Mouse (Mus musculus): Measurements from ENCODE around the gene Tln1. TPM values are rescaled to one million over a fixed set of nuclear protein-coding genes. Genes with fewer than 3 reads are reported as not detected.

Gene Tln1
- polyA plus RNA-seq, 1 experiment from 2014 or later = 61.9 TPM

Other genes with a start within 250 kb of the Tln1 start
- 13.1 and 14.0 TPM in 2 replicates for gene Rusc2, start 180.7 kb downstream of the Tln1 start, polyA plus RNA-seq (2015; fragmentation: Nextera tagmentation; extraction: Ambion mirVana)
- gene Fam166b, start 133.6 kb downstream of the Tln1 start, polyA plus RNA-seq (2015; fragmentation: Nextera tagmentation; extraction: Ambion mirVana) = 0.28 TPM in 1 of 2 replicates, not detected in the other
- 6.8 and 7.9 TPM in 2 replicates for gene Tesk1, start 120.8 kb downstream of the Tln1 start, polyA plus RNA-seq (2015; fragmentation: Nextera tagmentation; extraction: Ambion mirVana)
- 2.7 and 2.9 TPM in 2 replicates for gene Cd72, start 108.1 kb downstream of the Tln1 start, polyA plus RNA-seq (2015; fragmentation: Nextera tagmentation; extraction: Ambion mirVana)
- not detected in 2 replicates for gene Sit1, start 79.0 kb downstream of the Tln1 start, polyA plus RNA-seq (2015; fragmentation: Nextera tagmentation; extraction: Ambion mirVana)
- 98.8 and 102 TPM in 2 replicates for gene Ccdc107, start 69.8 kb downstream of the Tln1 start, polyA plus RNA-seq (2015; fragmentation: Nextera tagmentation; extraction: Ambion mirVana)
- 45.2 and 48.6 TPM in 2 replicates for gene Arhgef39, start 63.0 kb downstream of the Tln1 start, polyA plus RNA-seq (2015; fragmentation: Nextera tagmentation; extraction: Ambion mirVana)
- gene Car9, start 55.7 kb downstream of the Tln1 start, polyA plus RNA-seq (2015; fragmentation: Nextera tagmentation; extraction: Ambion mirVana) = 18.0 and 30.0 TPM in 2 replicates
- gene Tpm2, start 38.9 kb downstream of the Tln1 start, polyA plus RNA-seq (2015; fragmentation: Nextera tagmentation; extraction: Ambion mirVana) = 510 and 514 TPM in 2 replicates
- gene Creb3, start 359 bp downstream of the Tln1 start, polyA plus RNA-seq (2015; fragmentation: Nextera tagmentation; extraction: Ambion mirVana) = 62.7 and 69.5 TPM in 2 replicates
- 20.9 and 23.3 TPM in 2 replicates for gene Rgp1, start 16.0 kb upstream of the Tln1 start, polyA plus RNA-seq (2015; fragmentation: Nextera tagmentation; extraction: Ambion mirVana)
- 13.7 and 15.4 TPM in 2 replicates for gene Gba2, start 16.2 kb upstream of the Tln1 start, polyA plus RNA-seq (2015; fragmentation: Nextera tagmentation; extraction: Ambion mirVana)
- 0.75 TPM in 1 of 2 replicates, not detected in the other for gene Msmp, start 21.8 kb upstream of the Tln1 start, polyA plus RNA-seq (2015; fragmentation: Nextera tagmentation; extraction: Ambion mirVana)
- 6.9 and 8.0 TPM in 2 replicates for gene Npr2, start 69.2 kb upstream of the Tln1 start, polyA plus RNA-seq (2015; fragmentation: Nextera tagmentation; extraction: Ambion mirVana)
- 0.46 and 1.0 TPM in 2 replicates for gene Spag8, start 90.9 kb upstream of the Tln1 start, polyA plus RNA-seq (2015; fragmentation: Nextera tagmentation; extraction: Ambion mirVana)
- 152 and 157 TPM in 2 replicates for gene Hint2, start 93.8 kb upstream of the Tln1 start, polyA plus RNA-seq (2015; fragmentation: Nextera tagmentation; extraction: Ambion mirVana)
- gene Tmem8b, start 106.3 kb upstream of the Tln1 start, polyA plus RNA-seq (2015; fragmentation: Nextera tagmentation; extraction: Ambion mirVana) = 3.3 and 3.5 TPM in 2 replicates
- 2.9 and 3.6 TPM in 2 replicates for gene Fam221b, start 106.5 kb upstream of the Tln1 start, polyA plus RNA-seq (2015; fragmentation: Nextera tagmentation; extraction: Ambion mirVana)
- not detected in 2 replicates for gene Olfr70, start 138.1 kb upstream of the Tln1 start, polyA plus RNA-seq (2015; fragmentation: Nextera tagmentation; extraction: Ambion mirVana)
- not detected in 2 replicates for gene Olfr71, start 147.6 kb upstream of the Tln1 start, polyA plus RNA-seq (2015; fragmentation: Nextera tagmentation; extraction: Ambion mirVana)
- gene Hrct1, start 164.5 kb upstream of the Tln1 start, polyA plus RNA-seq (2015; fragmentation: Nextera tagmentation; extraction: Ambion mirVana) = 0.98 and 1.4 TPM in 2 replicates
- gene Spaar, start 167.3 kb upstream of the Tln1 start, polyA plus RNA-seq (2015; fragmentation: Nextera tagmentation; extraction: Ambion mirVana) = 0.16 and 0.21 TPM in 2 replicates
- not detected in 2 replicates for gene Olfr159, start 208.3 kb upstream of the Tln1 start, polyA plus RNA-seq (2015; fragmentation: Nextera tagmentation; extraction: Ambion mirVana)

Data from intestine, embryonic 15.5 days (tissue).